Mouse (Mus musculus): ENCODE results near the gene Izumo2.

Gene Izumo2

DNA sequence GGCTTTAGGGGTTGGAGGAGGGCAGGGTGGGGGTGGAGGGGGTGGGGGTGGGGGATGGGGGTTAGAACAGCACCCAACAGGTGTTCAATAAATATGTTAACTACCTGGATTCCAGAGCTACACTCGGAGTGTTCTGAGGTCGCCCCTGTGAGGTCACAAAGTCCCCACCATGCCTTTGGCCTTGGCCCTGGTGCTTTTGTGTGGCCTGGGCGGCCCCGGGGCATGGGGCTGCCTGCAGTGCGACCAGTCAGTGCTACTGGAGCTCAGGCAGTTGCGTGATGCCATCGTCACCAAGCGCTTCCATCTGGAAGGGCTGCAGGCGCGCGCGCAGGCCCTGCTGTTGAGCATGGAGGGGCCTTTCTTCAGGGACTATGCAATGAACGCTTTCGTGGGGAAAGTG lies at the start of gene Izumo2:
Gene Izumo2 (plus strand): TSS at position 169 of the 400 bp plus-strand sequence.
- no peak for DNase-seq

DNA sequence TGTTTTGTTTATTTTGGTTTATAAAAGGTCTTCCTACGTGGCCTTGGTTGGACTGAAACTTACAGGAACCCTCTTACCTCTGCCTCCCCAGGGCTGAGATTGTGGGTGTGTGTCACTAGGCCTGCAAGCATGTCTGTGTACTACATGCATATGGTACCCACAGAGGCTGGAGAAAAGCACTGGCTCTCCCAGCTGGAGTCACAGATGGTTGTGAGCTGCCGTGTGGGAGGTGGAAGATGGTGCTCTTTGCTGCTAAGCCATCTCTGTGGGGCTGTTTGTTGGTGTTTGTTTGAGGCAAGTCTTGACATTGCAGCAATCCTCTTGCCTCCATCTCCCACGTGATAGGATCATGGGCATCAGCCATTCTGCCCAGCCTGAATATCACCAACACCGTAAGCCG lies 47.3 kb upstream of the Izumo2 start:
- no peak for DNase-seq

DNA sequence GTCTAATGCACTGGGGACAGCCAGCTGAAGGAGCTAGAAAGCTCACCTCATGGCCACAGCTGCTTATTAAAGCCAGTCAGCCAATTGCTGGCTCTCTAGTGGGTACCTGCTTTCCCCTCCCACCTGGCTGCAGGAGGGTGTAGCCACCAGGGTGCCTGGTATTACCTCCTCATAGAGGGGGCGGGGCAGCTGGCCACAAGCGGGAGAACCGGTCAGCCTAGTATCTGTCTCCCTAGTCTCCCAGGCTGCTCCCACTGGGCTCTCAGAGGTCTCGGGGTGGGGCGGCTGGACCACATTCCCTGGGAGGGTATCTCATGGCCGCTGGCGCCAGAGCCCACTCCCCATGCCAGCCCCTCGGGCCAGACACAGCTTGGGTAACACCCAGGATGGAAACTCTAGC lies 46.4 kb upstream of the Izumo2 start:
- no peak for DNase-seq

DNA sequence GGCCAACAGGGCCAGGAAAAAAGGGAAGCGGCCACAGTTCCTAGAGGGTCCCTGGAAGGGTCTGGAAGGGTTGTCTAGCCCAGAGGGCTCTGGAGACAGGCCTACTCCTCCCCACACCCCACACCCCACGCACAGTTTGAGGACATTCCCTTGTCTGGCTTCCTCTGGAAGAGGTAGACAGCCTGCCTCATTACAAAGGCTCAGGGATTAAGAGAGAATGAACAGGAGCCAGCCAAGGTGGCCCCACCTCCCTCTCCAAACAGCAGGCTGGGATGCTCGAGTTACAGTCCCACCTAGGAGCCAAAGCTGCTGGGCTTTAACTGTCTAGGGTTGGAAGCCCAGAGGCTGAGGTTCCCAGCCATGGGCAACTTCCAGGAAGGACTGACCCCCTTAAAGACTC lies 46.0 kb upstream of the Izumo2 start:
- no peak for DNase-seq

DNA sequence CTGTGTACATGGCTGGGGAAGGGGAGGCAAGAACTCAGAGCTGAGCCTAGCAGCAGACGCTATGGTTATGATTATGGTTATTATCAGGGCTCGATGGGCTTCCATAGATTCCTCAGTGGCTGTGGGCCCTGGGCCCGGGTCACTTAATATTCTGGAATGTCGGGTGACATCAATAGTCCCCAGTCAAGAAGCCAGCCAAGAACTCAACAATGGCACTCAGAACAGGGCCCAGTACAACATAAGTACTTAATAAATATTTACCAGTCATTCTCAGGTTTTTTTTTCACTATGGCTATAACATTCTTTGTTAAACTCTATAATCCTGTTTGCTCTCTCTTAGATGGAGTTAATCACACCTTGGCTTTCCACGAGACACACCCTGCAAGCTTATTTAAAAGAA lies 45.0 kb upstream of the Izumo2 start:
- no peak for DNase-seq

DNA sequence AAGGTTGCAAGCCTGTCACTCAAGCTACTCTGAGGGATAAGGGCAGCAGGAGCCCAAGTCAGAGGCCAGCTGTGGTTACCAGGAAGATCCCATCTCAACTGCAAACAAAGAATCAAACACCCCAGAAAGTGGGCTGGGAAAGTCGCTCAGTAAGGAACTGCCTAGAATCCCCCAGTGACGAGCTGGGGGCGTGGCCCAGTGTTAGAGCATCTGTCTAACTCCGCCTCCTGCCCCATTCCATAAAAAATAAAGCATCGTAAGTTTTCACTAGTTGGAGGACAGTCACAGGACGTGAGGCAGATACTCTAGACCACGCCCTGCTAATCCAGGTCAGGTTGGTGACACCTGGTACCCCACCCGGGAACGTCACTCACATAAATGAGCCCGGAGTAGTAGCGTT lies 43.8 kb upstream of the Izumo2 start:
- no peak for DNase-seq

DNA sequence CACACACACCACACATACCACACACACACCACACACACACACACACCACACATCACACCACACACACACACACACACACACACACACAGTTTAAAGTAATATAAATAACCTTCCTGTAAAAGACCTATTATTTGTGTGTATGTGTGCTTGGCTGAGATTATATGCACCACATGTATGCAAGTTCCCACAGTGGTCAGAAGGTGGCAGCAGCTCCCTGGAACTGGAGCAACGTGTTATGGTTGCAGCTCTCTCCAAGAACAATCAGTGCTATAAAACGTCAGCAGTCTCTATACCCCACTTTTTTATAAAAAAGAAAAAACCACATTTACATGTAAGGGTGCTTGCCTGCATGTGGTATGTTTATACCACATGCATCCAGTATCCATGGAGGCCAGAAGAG lies 42.1 kb upstream of the Izumo2 start:
- no peak for DNase-seq

DNA sequence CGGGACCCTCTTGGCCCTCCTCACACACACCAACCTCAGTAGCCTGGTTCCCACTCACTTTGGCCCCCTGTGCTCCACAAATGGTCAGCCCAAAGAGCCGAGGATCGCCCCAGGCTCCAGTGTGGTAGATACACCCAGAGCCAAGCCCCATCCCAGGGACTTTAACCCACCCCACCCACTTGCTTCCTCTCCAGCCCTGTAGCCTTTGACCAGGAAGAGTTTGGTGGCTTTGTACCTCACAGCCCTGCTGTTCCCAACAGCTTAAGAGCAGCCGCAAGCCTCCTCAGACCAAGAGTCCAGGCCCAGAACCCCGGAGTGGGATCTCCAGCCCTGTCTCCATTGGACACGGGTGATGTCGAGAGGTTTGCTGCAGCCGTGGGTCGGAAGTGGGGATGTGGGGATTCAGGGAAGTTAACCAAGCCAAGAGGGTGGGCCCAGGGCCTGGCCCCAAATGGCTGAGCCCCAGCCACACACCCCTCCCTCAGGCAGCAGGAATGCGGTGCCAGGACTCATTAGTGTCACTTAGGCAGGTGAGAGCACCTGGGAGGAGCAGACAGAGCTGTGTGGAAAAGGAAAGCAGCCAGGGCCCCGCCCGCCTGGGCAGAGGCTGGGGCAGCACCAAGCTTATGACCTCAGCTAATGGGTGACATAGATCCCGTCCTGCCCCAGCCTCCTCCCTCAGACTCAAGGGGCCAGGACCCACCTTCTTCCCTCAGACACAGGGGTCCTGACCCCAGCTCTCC lies 40.4 kb upstream of the Izumo2 start:
- DNase-seq = no peak

DNA sequence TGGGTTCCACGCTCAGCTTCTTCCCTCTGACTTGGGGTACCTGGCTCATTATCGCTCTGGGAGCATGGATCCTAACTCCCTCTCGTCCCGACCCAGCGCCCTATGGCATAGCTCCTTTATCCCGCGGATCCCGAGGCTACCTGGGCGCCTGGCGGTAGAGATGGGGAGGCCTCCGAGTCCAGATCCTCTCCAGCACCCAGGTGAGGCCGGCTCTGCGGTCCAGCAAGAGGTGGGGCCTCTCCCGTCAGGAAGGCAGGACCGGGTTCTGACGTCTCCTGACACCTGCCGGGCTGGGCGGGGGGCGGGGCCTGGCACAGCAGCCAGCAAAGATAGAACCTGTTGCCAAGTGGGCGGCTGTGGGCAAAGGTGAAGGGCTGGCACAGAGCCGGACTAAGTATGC lies 39.4 kb upstream of the Izumo2 start:
- no peak for DNase-seq

DNA sequence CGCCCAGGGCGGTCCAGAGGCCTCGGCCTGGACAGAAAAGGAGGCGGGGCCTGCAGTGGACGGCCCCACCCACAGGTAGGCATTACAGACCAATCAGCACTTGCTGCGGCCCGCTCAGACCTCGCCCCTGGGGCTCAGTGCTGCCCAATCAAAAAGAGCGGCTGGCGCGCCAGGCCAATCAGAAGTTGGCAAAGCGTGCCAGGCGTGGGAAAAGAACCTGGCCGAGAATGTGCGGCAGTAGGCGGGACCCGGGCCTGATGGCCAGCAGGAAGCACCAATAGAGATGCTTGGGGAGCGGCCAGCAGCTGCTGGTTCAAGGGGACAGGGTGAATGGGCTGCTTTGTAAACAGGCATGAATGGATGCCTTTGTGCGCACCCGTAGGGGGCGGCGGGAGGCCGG lies 37.7 kb upstream of the Izumo2 start, which contains the start of gene Myh14:
Gene Myh14 (minus strand): TSS at position 41 of the 400 bp plus-strand sequence.
- DNase-seq = peak; percentile 72

DNA sequence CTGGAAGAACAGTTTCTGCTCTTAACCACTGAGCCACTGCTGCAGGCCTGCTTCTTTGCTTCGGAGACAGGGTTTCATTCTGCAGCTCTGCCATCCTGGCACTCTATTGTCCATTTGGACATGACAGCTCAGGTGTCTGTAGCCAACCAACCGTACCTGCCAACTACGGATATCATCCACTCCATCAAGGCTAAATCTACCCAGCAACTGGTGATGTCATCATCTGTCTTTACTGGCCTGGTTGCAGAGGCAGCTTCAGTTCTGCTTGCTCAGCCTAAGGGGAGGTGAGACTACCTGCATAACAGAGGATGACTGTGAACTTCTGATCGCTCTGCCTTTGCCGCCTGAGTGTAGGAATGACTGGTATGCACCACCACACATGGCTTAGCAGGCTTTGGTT lies 36.3 kb upstream of the Izumo2 start:
- no peak for DNase-seq

DNA sequence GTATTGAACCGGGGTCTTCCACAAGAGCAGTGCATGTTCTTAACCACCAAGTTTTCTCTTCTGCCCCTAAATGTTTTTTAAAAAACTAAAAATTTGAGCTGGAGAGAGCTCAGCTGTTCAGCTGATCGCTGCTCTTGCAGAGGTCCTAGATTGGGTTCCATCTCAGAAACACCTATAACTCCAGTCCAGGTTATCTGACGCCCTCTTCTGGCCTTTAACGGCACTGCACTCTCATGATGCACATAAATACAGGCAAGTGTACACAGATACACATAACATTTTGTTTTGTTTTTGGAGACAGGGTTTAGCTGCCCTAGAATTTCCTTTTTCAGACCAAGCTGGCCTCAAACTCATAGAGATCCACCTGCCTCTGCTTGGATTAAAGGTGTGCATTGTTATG lies 34.0 kb upstream of the Izumo2 start:
- DNase-seq = no peak

DNA sequence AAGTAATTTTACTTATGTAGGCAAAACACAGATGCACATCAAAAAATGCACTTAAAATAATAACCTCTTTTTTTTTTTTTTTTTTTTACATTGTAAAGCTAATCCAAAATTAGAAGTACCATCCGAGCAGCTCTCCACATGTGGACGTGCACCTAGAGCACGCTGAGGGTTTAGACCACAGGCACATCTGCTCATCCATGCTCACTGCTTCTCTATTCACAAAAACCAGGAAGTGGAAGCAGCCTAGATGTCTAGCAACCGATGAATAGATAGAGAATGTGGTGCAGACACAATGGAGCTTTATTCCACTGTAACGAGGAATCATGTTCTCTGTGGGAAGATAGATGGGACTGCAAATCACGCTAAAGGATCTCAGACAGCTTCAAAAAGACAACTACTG lies 33.4 kb upstream of the Izumo2 start:
- DNase-seq = no peak

DNA sequence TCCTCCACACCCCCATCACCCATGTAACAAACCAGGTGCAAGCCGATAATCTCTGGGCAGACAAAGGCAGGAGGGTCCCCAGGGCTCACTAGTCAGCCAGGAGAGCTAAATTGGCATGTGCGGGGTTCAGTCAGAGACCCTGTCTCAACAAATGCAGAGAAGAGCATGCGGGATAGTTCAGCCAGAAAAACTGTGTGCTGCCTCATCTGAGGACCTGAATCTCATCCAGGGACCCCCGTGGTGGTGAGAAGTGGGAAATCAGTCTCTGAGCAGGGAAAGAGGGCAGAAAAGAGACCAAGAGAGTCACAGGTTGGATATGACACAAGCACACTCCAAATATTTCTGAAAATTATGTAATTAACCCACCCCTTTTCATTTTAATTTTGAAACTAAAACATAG lies 32.4 kb upstream of the Izumo2 start:
- DNase-seq = no peak

DNA sequence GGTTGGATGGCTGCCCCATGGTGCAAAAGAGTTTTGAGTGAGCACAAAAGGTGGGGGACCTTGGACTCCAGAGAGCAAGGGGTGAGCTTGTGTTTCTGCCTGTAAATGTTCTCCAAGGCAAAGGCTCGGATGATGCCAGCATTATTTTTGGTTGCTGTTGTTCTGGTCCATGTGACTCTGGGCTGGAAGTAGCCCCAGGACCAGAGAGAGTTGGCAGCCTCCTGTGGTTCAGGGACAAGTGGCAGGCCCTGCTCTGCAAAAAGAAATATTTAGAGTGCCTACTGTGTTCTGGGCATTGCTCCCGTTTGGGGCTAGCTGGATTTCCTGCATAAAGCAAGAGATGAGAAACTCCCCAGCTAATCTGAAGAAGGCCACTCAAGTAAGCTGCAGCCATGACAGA lies 31.9 kb upstream of the Izumo2 start:
- no peak for DNase-seq

DNA sequence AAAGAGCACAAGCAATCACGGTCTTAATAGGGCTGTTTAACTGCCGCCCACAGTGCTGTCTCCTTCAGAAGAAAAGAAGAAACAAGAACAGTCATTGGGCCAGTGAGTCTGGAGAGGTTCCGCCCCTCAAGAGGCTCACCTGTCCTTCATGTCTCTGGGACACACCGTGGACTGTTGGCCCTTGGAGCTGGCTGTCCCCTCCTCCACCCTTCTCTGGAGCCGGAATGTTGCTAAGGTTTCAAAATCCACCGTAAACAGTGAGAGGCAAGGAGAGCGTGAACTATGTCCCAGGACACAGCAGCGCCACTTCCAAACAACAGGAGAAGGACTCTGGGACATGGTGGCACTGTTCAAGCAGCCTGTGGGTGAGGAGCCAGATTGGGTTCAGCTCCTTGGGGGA lies 24.9 kb upstream of the Izumo2 start:
- no peak for DNase-seq

DNA sequence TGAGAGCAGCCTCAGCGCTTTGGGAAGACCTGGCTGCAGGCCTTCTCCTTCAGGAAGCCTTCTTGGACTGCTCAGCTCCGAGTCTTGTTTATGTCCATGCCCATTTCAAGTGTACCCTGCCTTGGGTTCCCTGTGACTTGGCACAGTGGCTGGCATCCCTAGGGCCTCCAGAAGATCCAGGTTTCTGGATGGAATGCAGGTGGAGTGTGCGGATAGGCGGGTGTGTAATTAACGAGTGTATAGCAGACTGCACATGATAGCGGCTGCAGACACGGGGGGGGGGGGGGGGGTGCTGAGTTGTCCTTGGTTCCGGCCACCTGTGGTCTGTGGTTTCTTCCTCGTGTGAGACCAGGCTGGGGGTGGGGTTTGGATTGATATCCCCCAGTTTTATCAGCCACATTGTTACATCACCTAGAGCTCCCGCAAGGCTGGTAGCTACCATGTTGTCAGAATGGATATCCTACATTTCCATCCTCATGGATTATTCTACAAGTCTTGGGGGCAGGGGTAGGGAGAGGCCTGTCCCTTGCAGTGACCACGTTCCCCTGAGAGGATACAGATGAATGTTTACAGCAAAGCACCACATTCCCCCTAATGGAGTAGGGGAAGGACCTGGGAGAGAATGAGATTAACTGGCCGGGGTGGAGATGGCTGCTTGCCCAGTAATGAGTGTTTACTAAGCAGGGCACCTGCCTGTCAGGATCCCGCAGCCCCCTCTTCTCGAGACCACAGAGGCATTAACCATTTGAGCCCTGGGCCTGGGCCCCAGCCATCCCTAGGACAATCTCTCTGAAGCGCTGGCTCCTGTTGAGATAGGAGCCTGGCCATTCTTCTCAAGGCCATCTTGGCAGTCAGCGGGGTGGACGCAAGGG lies 22.8 kb upstream of the Izumo2 start:
- no peak for DNase-seq

DNA sequence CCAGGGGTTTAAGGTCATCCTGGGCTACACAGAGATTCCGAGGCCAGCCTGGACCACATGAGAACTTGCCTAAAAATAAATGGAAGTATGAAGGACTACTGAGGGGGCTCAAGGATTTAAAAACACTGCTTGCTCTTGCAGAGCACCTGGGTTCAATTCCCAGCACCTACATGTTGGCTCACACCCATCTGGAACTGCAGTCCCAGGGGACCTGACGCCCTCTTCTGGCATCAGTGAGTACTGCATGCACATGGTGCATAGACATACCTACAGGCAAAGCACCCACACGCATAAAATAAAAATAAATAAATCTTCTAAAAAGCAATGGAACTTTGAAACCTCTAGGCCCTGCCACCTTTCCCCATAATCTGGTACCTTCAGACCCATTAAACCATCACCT lies 19.7 kb upstream of the Izumo2 start:
- no peak for DNase-seq

DNA sequence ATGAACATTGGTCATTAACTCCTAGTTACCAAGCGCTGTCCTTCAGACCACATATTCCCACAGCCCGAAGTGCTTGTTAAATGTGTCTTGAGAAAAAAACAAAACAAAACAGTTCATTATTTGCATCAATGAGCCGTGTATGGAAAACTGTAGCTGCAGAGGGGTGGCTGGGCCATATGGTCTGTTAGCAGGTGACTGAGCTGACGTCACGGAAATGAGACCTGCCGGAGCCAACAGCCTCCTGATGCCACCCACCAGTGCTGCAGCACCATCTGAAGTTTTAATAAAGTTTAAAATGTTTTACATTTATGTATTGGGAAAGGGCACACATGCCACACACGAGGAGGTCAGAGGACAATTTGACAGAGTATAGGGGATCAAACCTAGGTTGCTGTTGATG lies 19.2 kb upstream of the Izumo2 start:
- no peak for DNase-seq

DNA sequence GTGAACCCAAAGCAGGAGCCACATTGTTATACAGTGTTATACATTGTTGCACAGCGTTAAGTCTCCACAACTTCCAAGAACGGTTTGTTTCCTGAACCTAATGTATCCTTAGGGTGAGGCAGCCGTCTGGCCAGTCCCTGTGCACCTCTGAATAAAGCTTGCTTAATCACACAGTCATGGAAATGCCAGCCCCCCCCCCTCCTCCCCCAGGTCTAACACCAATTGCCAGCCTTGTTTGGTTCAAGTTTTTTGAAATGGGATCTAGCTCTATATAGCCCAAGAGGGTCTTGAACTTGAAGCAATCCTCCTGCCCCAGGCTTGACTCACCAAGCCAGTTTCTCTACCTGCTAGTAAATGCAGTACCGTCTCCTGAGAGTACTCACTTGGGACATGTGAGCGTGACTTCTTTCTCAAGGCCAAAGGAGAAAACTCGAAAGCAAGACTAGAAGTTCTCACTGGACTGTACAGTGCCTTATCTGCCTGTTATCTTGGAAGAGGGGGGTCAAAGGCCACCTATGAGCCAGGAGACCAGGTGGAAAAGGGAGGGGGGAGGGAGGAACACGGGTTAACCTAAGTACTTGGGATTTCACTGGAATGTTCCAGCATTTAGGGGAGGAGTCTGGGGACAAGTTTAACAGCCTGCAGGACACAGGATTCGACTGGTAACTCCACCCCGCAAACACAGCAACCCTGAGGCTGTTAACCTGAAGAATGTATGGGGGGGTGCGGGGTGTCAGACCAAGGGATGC lies 14.9 kb upstream of the Izumo2 start:
- DNase-seq = no peak

DNA sequence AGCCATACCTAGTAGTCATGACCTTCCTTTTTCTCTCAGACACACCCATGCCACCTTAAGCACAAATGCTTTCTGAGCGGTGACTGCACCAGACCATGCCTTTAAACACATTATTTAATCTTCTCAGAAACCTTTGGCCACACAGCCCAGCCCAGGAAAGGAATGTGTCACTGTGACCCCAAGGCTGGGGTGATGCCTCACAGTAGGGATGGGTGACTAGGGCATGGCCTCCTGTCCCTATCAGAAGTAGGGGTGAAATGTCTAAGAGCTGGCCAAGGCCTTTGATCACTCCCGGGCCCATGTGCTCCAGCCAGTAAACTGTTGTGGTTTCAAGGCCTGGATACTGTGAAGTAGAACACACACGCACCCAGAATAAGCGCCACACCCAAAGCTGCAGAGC lies 13.3 kb upstream of the Izumo2 start:
- no peak for DNase-seq

DNA sequence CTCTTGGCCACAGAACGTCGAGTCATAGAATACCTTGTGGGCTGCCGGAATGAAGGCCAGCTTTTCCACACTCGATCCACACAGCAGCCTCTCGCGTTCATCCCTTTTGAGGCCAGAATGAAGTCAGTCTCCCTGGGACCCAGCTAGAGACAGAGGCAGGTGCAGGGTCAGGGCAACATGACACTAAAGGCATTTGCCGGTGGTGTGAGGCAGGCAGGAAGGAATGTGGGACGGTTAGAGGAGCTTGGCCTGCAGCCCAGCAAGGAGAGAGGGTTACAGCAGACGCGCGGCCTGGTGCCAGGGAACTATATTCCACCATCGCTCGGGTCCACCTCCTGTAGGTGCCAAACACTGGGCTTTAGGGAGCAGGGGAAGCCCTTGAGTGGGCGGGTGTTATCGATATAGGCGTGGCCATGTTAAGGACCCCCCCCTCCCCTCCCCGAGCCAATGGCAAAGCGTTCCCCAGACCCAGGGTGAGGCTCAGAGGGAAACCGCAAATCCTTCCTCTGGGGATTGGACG lies 11.3 kb upstream of the Izumo2 start:
- peak; percentile 25 for DNase-seq

DNA sequence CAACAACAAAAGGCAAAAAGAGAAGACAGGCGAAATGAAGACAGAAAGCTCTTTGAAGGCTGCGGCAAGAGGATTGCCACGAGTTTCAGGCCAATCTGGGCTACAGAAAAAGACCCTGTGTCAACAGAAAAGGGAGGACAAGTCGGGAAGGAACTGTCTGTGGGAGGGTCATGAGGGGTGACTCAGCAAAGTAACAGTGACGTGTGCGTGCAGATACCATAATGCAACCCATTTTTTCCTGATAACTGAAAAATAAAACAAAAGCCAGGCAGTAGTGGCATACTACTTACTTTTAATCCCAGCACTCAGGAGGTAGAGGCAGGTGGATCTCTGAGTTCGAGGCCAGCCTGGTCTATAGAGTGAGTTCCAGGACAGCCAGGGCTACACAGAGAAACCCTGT lies 10.6 kb upstream of the Izumo2 start:
- DNase-seq = no peak
